Mouse (Mus musculus): ENCODE measurements at regions not wholly inside any gene's neighbourhood (a gene's known extent, or its start where the extent isn't known, plus 50 kb on each side); places are given as distances from the start of the nearest gene placed in this dataset.

- H3K36me3 ChIP-seq = no peaks in the 10 kb centered on the region
- no peak for ATAC-seq (ENCODE audit: low read depth)
- 93% methylated on average over 6 of the region's 6 CpGs for WGBS
- H3K27ac ChIP-seq (replicated peaks) = no peak overlapping the region
- 0 out of 2 replicates have a peak, but pooled peaks cover 3% of the 10 kb centered on the region for H3K4me1 ChIP-seq (replicated peaks)
- no peak overlapping the region for H3K9ac ChIP-seq
- no peaks in the 10 kb centered on the region for H3K9me3 ChIP-seq
- no peaks in the 10 kb centered on the region for H3K27me3 ChIP-seq
- no peak overlapping the region for H3K4me3 ChIP-seq
- H3K4me2 ChIP-seq = no peak overlapping the region
Observed at GRCm38 (mm10) chr2:78722739-78723138, 145.2 kb upstream of the Ube2e3 start.

- Histone ChIP-seq H3K4me1 (replicated peaks) (0 out of 2 replicates have a peak, but pooled peaks cover 3% of the 10 kb centered on the region), H3K9ac (no peak overlapping the region), H3K4me3 (no peak overlapping the region), H3K4me2 (no peak overlapping the region), H3K9me3 (no peaks in the 10 kb centered on the region), H3K27ac (replicated peaks) (no peak overlapping the region), H3K27me3 (no peaks in the 10 kb centered on the region), H3K36me3 (no peaks in the 10 kb centered on the region)
- 38% methylated on average over 1 of the region's 1 CpGs for WGBS
- ATAC-seq (ENCODE audit: low read depth) = no peak; the same call in 1 of the 2 replicates
Observed at GRCm38 (mm10) chr2:78718550-78718949, 149.4 kb upstream of the Ube2e3 start.

GRCm38 (mm10) chr2:78716157-78716798 is 151.6 kb upstream of the Ube2e3 start:
- WGBS = 74% methylated on average over 7 of the region's 7 CpGs
- H3K36me3 ChIP-seq = no peaks in the 10 kb centered on the region
- H3K9ac ChIP-seq = no peak overlapping the region
- no peaks in the 10 kb centered on the region for H3K27me3 ChIP-seq
- no peaks in the 10 kb centered on the region for H3K9me3 ChIP-seq
- no peak for ATAC-seq (ENCODE audit: low read depth)
- no peak overlapping the region for H3K4me3 ChIP-seq
- H3K4me2 ChIP-seq = no peak overlapping the region
- 0 out of 2 replicates have a peak, but pooled peaks cover 3% of the 10 kb centered on the region for H3K4me1 ChIP-seq (replicated peaks)
- no peak overlapping the region for H3K27ac ChIP-seq (replicated peaks)

- peak; percentile 59; the same call in 1 of the 2 replicates for ATAC-seq (ENCODE audit: low read depth)
Observed at GRCm38 (mm10) chr2:78694851-78695250, 173.1 kb upstream of the Ube2e3 start.

GRCm38 (mm10) chr2:78656668-78657067 is 211.3 kb upstream of the Ube2e3 start:
- no peak overlapping the region for H3K4me2 ChIP-seq
- no peaks in the 10 kb centered on the region for H3K4me1 ChIP-seq (replicated peaks)
- H3K27me3 ChIP-seq = no peaks in the 10 kb centered on the region
- ATAC-seq (ENCODE audit: low read depth) = no peak
- no peak overlapping the region for H3K27ac ChIP-seq (replicated peaks)
- no peak overlapping the region for H3K9ac ChIP-seq
- 73% methylated on average over 2 of the region's 2 CpGs for WGBS
- no peak overlapping the region for H3K4me3 ChIP-seq
- H3K36me3 ChIP-seq = no peaks in the 10 kb centered on the region
- no peaks in the 10 kb centered on the region for H3K9me3 ChIP-seq

More at GRCm38 (mm10) chr2:78694851-78695250, 173.1 kb upstream of the Ube2e3 start:
- Histone ChIP-seq H3K27ac (replicated peaks) (no peak overlapping the region), H3K9me3 (no peaks in the 10 kb centered on the region), H3K4me1 (replicated peaks) (no peaks in the 10 kb centered on the region; the same call in 1 of the 2 replicates), H3K27me3 (no peaks in the 10 kb centered on the region), H3K9ac (no peak overlapping the region), H3K4me2 (no peak overlapping the region), H3K36me3 (no peaks in the 10 kb centered on the region), H3K4me3 (no peak overlapping the region)
- WGBS = 37% methylated on average over 6 of the region's 6 CpGs

- no peak for ATAC-seq (ENCODE audit: low read depth)
- H3K4me1 ChIP-seq (replicated peaks) = no peaks in the 10 kb centered on the region
- H3K4me3 ChIP-seq = no peak overlapping the region
- 76% methylated on average over 7 of the region's 7 CpGs for WGBS
- H3K36me3 ChIP-seq = no peaks in the 10 kb centered on the region
- no peak overlapping the region for H3K9ac ChIP-seq
- no peaks in the 10 kb centered on the region for H3K9me3 ChIP-seq
- no peak overlapping the region for H3K27ac ChIP-seq (replicated peaks)
- H3K4me2 ChIP-seq = no peak overlapping the region
- H3K27me3 ChIP-seq = no peaks in the 10 kb centered on the region
Observed at GRCm38 (mm10) chr2:78655156-78655855, 212.6 kb upstream of the Ube2e3 start.

- Histone ChIP-seq H3K4me2 (no peak overlapping the region), H3K9me3 (no peaks in the 10 kb centered on the region), H3K4me1 (replicated peaks) (no peaks in the 10 kb centered on the region), H3K27ac (replicated peaks) (no peak overlapping the region), H3K36me3 (no peaks in the 10 kb centered on the region), H3K4me3 (no peak overlapping the region), H3K9ac (no peak overlapping the region), H3K27me3 (no peaks in the 10 kb centered on the region)
- no peak for ATAC-seq (ENCODE audit: low read depth)
- 51% methylated on average over 2 of the region's 2 CpGs for WGBS
Observed at GRCm38 (mm10) chr2:78651549-78651948, 216.4 kb upstream of the Ube2e3 start.

GRCm38 (mm10) chr2:78640361-78640760 is 227.6 kb upstream of the Ube2e3 start:
- no peak overlapping the region for H3K4me2 ChIP-seq
- no peaks in the 10 kb centered on the region for H3K4me1 ChIP-seq (replicated peaks)
- 86% methylated on average over 6 of the region's 6 CpGs for WGBS
- no peak for ATAC-seq (ENCODE audit: low read depth)
- no peak overlapping the region for H3K9ac ChIP-seq
- H3K4me3 ChIP-seq = no peak overlapping the region
- no peak overlapping the region for H3K27ac ChIP-seq (replicated peaks)
- no peaks in the 10 kb centered on the region for H3K27me3 ChIP-seq
- H3K36me3 ChIP-seq = no peaks in the 10 kb centered on the region
- H3K9me3 ChIP-seq = no peaks in the 10 kb centered on the region

- Histone ChIP-seq H3K27me3 (no peaks in the 10 kb centered on the region), H3K4me1 (replicated peaks) (no peaks in the 10 kb centered on the region), H3K36me3 (no peaks in the 10 kb centered on the region), H3K4me2 (no peak overlapping the region), H3K27ac (replicated peaks) (no peak overlapping the region), H3K9me3 (no peaks in the 10 kb centered on the region), H3K4me3 (no peak overlapping the region), H3K9ac (no peak overlapping the region)
- no peak for ATAC-seq (ENCODE audit: low read depth)
- 69% methylated on average over 4 of the region's 4 CpGs for WGBS
Observed at GRCm38 (mm10) chr2:78625264-78625663, 242.7 kb upstream of the Ube2e3 start.

GRCm38 (mm10) chr2:78606388-78606787 is 261.5 kb upstream of the Ube2e3 start:
- no peak for ATAC-seq (ENCODE audit: low read depth)
- no peaks in the 10 kb centered on the region for H3K27me3 ChIP-seq
- H3K4me3 ChIP-seq = no peak overlapping the region
- H3K9me3 ChIP-seq = no peaks in the 10 kb centered on the region
- no peak overlapping the region for H3K4me2 ChIP-seq
- H3K36me3 ChIP-seq = no peaks in the 10 kb centered on the region
- H3K27ac ChIP-seq (replicated peaks) = no peak overlapping the region
- no peaks in the 10 kb centered on the region for H3K4me1 ChIP-seq (replicated peaks)
- no peak overlapping the region for H3K9ac ChIP-seq

GRCm38 (mm10) chr2:78600753-78601152 is 267.2 kb upstream of the Ube2e3 start:
- Histone ChIP-seq H3K4me2 (no peak overlapping the region), H3K36me3 (no peaks in the 10 kb centered on the region), H3K9me3 (no peaks in the 10 kb centered on the region), H3K4me3 (no peak overlapping the region), H3K9ac (no peak overlapping the region), H3K4me1 (replicated peaks) (no peaks in the 10 kb centered on the region), H3K27ac (replicated peaks) (no peak overlapping the region), H3K27me3 (no peaks in the 10 kb centered on the region)
- no peak for ATAC-seq (ENCODE audit: low read depth)
- 89% methylated on average over 2 of the region's 2 CpGs for WGBS

GRCm38 (mm10) chr2:78598039-78598438 is 269.9 kb upstream of the Ube2e3 start:
- H3K27me3 ChIP-seq = no peaks in the 10 kb centered on the region
- H3K27ac ChIP-seq (replicated peaks) = no peak overlapping the region
- H3K4me3 ChIP-seq = no peak overlapping the region
- no peak for ATAC-seq (ENCODE audit: low read depth)
- H3K9me3 ChIP-seq = no peaks in the 10 kb centered on the region
- H3K4me1 ChIP-seq (replicated peaks) = no peaks in the 10 kb centered on the region
- H3K4me2 ChIP-seq = no peak overlapping the region
- H3K36me3 ChIP-seq = no peaks in the 10 kb centered on the region
- WGBS = 91% methylated on average over 8 of the region's 8 CpGs
- no peak overlapping the region for H3K9ac ChIP-seq

- Histone ChIP-seq H3K9me3 (no peaks in the 10 kb centered on the region), H3K9ac (no peak overlapping the region), H3K27me3 (no peaks in the 10 kb centered on the region), H3K27ac (replicated peaks) (no peak overlapping the region), H3K4me2 (no peak overlapping the region), H3K4me1 (replicated peaks) (no peaks in the 10 kb centered on the region), H3K4me3 (no peak overlapping the region), H3K36me3 (no peaks in the 10 kb centered on the region)
- 82% methylated on average over 2 of the region's 2 CpGs for WGBS
- ATAC-seq (ENCODE audit: low read depth) = no peak
Observed at GRCm38 (mm10) chr2:78596251-78596650, 271.7 kb upstream of the Ube2e3 start.

Measured in neural tube, embryonic 13.5 days (tissue).